Mouse (Mus musculus) layer of hippocampus, postnatal 25 days (tissue): ENCODE results near the gene Serpina3c. TPM values are rescaled to one million over a fixed set of nuclear protein-coding genes. Genes with fewer than 3 reads are reported as not detected.
A peak's percentile ranks its signal among the peaks of the same experiment; 100 is the strongest.

Source experiments
- DNase-seq, 2 experiments: peaks; one replicate each; pipeline ENCODE4 v3.0.0; 2022; ENCODE audit warnings: mixed read lengths in 2 of 2, low spot score in 1 of 2; ENCODE audit errors: extremely low spot score in 1 of 2
- total RNA-seq, 2 experiments: library from RNA; stranded (reverse); gene quantifications; 2 replicates each; pipeline ENCODE4 v1.2.3; 2021

Serpina3c gene
- total RNA-seq, result under 1 TPM; 0.26 to 0.49 TPM

GRCm38 (mm10) chr12:104153656-104154055 is at the start of gene Serpina3c:
Serpina3c (minus strand) TSS chr12:104153870.
- no peak for DNase-seq

- no peak for DNase-seq
Observed at GRCm38 (mm10) chr12:104190852-104191251, 37.2 kb upstream of the Serpina3c start.

GRCm38 (mm10) chr12:104189246-104189645 is 35.6 kb upstream of the Serpina3c start:
- no peak for DNase-seq

GRCm38 (mm10) chr12:104186041-104186581 is 32.4 kb upstream of the Serpina3c start:
- no peak for DNase-seq

GRCm38 (mm10) chr12:104185046-104185445 is 31.4 kb upstream of the Serpina3c start:
- DNase-seq, result no peak

- DNase-seq, result no peak
Observed at GRCm38 (mm10) chr12:104178987-104179386, 25.3 kb upstream of the Serpina3c start.

GRCm38 (mm10) chr12:104178577-104178976 is 24.9 kb upstream of the Serpina3c start:
- DNase-seq, result no peak

- no peak for DNase-seq
Observed at GRCm38 (mm10) chr12:104175636-104176035, 22.0 kb upstream of the Serpina3c start.

GRCm38 (mm10) chr12:104174747-104175146 is 21.1 kb upstream of the Serpina3c start:
- no peak for DNase-seq

- DNase-seq, result no peak
Observed at GRCm38 (mm10) chr12:104153041-104153645, 527 bp downstream of the Serpina3c start.

GRCm38 (mm10) chr12:104151989-104152388 is 1.7 kb downstream of the Serpina3c start:
- DNase-seq, result peak in 1 of 2 experiments; percentile 20

GRCm38 (mm10) chr12:104145571-104145970 is 8.1 kb downstream of the Serpina3c start:
- DNase-seq, result no peak

GRCm38 (mm10) chr12:104143286-104143685 is 10.4 kb downstream of the Serpina3c start:
- no peak for DNase-seq

- DNase-seq, result no peak
Observed at GRCm38 (mm10) chr12:104142427-104142826, 11.2 kb downstream of the Serpina3c start.

GRCm38 (mm10) chr12:104141506-104141905 is 12.2 kb downstream of the Serpina3c start:
- no peak for DNase-seq

GRCm38 (mm10) chr12:104140543-104141103 is 13.0 kb downstream of the Serpina3c start:
- DNase-seq, result no peak

- no peak for DNase-seq
Observed at GRCm38 (mm10) chr12:104138216-104138615, 15.5 kb downstream of the Serpina3c start.

GRCm38 (mm10) chr12:104131041-104131440 is 22.6 kb downstream of the Serpina3c start:
- no peak for DNase-seq

GRCm38 (mm10) chr12:104127696-104128095 is 26.0 kb downstream of the Serpina3c start, which contains the start of gene Serpina3b:
Serpina3b (plus strand) TSS chr12:104127996.
- DNase-seq, result no peak

GRCm38 (mm10) chr12:104125021-104125560 is 28.6 kb downstream of the Serpina3c start:
- no peak for DNase-seq

- DNase-seq, result no peak
Observed at GRCm38 (mm10) chr12:104123996-104124395, 29.7 kb downstream of the Serpina3c start.

GRCm38 (mm10) chr12:104123097-104123496 is 30.6 kb downstream of the Serpina3c start:
- no peak for DNase-seq
